Mouse (Mus musculus): ENCODE results near the gene Serpina16. TPM values are rescaled to one million over a fixed set of nuclear protein-coding genes. Genes with fewer than 3 reads are reported as not detected.
A peak's percentile ranks its signal among the peaks of the same experiment; 100 is the strongest.

The Serpina16 gene
- polyA plus RNA-seq, 2 experiments, result 0.04 to 0.06 TPM

- ATAC-seq (ENCODE audit: insufficient read depth), result peak; percentile 23; the same call in 1 of the 2 replicates
- TF ChIP-seq EP300 (IDR thresholded peaks at IDR 0.05; ENCODE audit: low read depth) (no peak), CTCF (IDR thresholded peaks at IDR 0.05; ENCODE audit: low read depth) (peak; percentile 82)
- Histone ChIP-seq H3K9me3 (ENCODE audit: control insufficient read depth, low read length) (no peaks in the 10 kb centered on the region), H3K27ac (no peak overlapping the region), H3K4me3 (ENCODE audit: insufficient read depth in 1 of 2, low read depth in 2 of 2, low read length in 2 of 2) (no peak overlapping the region), H3K4me1 (replicated peaks; ENCODE audit: control insufficient read depth in 2 of 2, insufficient read depth in 2 of 2, low read length in 1 of 2) (no peaks in the 10 kb centered on the region), H3K9ac (replicated peaks) (no peak overlapping the region), H3K36me3 (replicated peaks; ENCODE audit: control insufficient read depth, insufficient read depth, low read depth) (no peaks in the 10 kb centered on the region; the same call in 1 of the 2 replicates), H3K27me3 (ENCODE audit: control insufficient read depth, insufficient read depth, low read length) (no peaks in the 10 kb centered on the region), H3K4me2 (ENCODE audit: low read depth) (no peak overlapping the region)
- 0% methylated on average over 2 of the region's 2 CpGs for WGBS (ENCODE audit: insufficient replicate concordance)
- no peak for DNase-seq (ENCODE audit: low read depth in 3 of 3, low spot score in 3 of 3)
Measured at GRCm38 (mm10) chr12:103643336-103643735, 32.6 kb downstream of the Serpina16 start.

- H3K4me2 ChIP-seq (ENCODE audit: low read depth), result no peak overlapping the region
- no peak overlapping the region for H3K9ac ChIP-seq (replicated peaks)
- ATAC-seq (ENCODE audit: insufficient read depth), result peak; percentile 62; the same call in 1 of the 2 replicates
- no peaks in the 10 kb centered on the region for H3K9me3 ChIP-seq (ENCODE audit: control insufficient read depth, low read length)
- peak in 1 of 3 experiments; percentile 18 for DNase-seq (ENCODE audit: low read depth in 3 of 3, low spot score in 3 of 3)
- no peaks in the 10 kb centered on the region for H3K27me3 ChIP-seq (ENCODE audit: control insufficient read depth, insufficient read depth, low read length)
- peaks cover 0 to 11% of the 10 kb centered on the region in 2 experiments; a peak in 2 of 4 replicates for H3K4me1 ChIP-seq (replicated peaks; ENCODE audit: control insufficient read depth in 2 of 2, insufficient read depth in 2 of 2, low read length in 1 of 2)
- H3K36me3 ChIP-seq (replicated peaks; ENCODE audit: control insufficient read depth, insufficient read depth, low read depth), result no peaks in the 10 kb centered on the region
- H3K4me3 ChIP-seq (ENCODE audit: insufficient read depth in 1 of 2, low read depth in 2 of 2, low read length in 2 of 2), result no peak overlapping the region
- no peak for TF ChIP-seq EP300 (IDR thresholded peaks at IDR 0.05; ENCODE audit: low read depth)
- TF ChIP-seq CTCF (IDR thresholded peaks at IDR 0.05; ENCODE audit: low read depth), result no peak
- 58% methylated on average over 2 of the region's 2 CpGs for WGBS (ENCODE audit: insufficient replicate concordance)
- H3K27ac ChIP-seq, result no peak overlapping the region
Measured at GRCm38 (mm10) chr12:103635846-103636245, 40.1 kb downstream of the Serpina16 start.

DNA sequence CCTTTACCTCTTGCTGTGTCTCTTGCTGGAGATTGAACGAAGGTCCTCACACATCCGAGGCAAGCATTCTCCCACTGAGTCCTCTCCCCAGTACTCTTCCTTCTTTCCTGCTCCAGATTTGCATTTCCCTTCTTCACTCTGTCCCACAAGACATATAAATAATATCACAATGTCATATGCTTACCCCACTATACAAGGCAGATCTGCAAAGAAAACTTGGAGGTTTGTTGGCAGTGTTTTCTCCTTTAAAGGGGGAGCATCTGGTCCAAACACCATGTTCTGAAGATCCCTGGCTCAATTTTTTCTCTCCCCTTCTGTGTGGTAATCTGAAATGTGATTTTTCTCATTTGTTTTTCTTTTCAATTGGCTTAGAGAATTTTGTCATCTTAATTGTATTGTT is 41.5 kb downstream of the Serpina16 start:
- TF ChIP-seq EP300 (IDR thresholded peaks at IDR 0.05; ENCODE audit: low read depth), result no peak
- no peak for TF ChIP-seq CTCF (IDR thresholded peaks at IDR 0.05; ENCODE audit: low read depth)
- Histone ChIP-seq H3K9ac (replicated peaks) (no peak overlapping the region), H3K4me1 (replicated peaks; ENCODE audit: control insufficient read depth in 2 of 2, insufficient read depth in 2 of 2, low read length in 1 of 2) (peaks cover 0 to 11% of the 10 kb centered on the region in 2 experiments; a peak in 2 of 4 replicates), H3K4me2 (ENCODE audit: low read depth) (no peak overlapping the region), H3K36me3 (replicated peaks; ENCODE audit: control insufficient read depth, insufficient read depth, low read depth) (no peaks in the 10 kb centered on the region), H3K27me3 (ENCODE audit: control insufficient read depth, insufficient read depth, low read length) (no peaks in the 10 kb centered on the region), H3K27ac (no peak overlapping the region), H3K9me3 (ENCODE audit: control insufficient read depth, low read length) (no peaks in the 10 kb centered on the region; the same call in 1 of the 2 replicates), H3K4me3 (ENCODE audit: insufficient read depth in 1 of 2, low read depth in 2 of 2, low read length in 2 of 2) (no peak overlapping the region)
- DNase-seq (ENCODE audit: low read depth in 3 of 3, low spot score in 3 of 3), result no peak
- WGBS (ENCODE audit: insufficient replicate concordance), result 41% methylated on average over 2 of the region's 2 CpGs
- ATAC-seq (ENCODE audit: insufficient read depth), result no peak

GRCm38 (mm10) chr12:103631203-103631612 is 44.7 kb downstream of the Serpina16 start, which contains the start of gene Serpina10:
Gene Serpina10 (minus strand): TSS chr12:103631444.
- Histone ChIP-seq H3K9me3 (ENCODE audit: control insufficient read depth, low read length) (no peaks in the 10 kb centered on the region; the same call in 1 of the 2 replicates), H3K4me1 (replicated peaks; ENCODE audit: control insufficient read depth in 2 of 2, insufficient read depth in 2 of 2, low read length in 1 of 2) (peaks cover 0 to 13% of the 10 kb centered on the region in 2 experiments; a peak in 2 of 4 replicates), H3K9ac (replicated peaks) (peak within 1 kb of the TSS; percentile 31; the same call in 1 of the 2 replicates), H3K4me2 (ENCODE audit: low read depth) (peak within 1 kb of the TSS; percentile 41), H3K4me3 (ENCODE audit: insufficient read depth in 1 of 2, low read depth in 2 of 2, low read length in 2 of 2) (peak within 1 kb of the TSS; percentile 45 to 59), H3K27ac (no peak within 1 kb of the TSS), H3K36me3 (replicated peaks; ENCODE audit: control insufficient read depth, insufficient read depth, low read depth) (no peaks in the 10 kb centered on the region), H3K27me3 (ENCODE audit: control insufficient read depth, insufficient read depth, low read length) (no peaks in the 10 kb centered on the region)
- WGBS (ENCODE audit: insufficient replicate concordance), result 46% methylated on average over 3 of the region's 3 CpGs
- DNase-seq (ENCODE audit: low read depth in 3 of 3, low spot score in 3 of 3) (peak in 2 of 3 experiments; percentile 17 to 19), ATAC-seq (ENCODE audit: insufficient read depth) (peak; percentile 53)
- TF ChIP-seq EP300 (IDR thresholded peaks at IDR 0.05; ENCODE audit: low read depth) (no peak), CTCF (IDR thresholded peaks at IDR 0.05; ENCODE audit: low read depth) (no peak)

Other genes with a start within 250 kb of the Serpina16 start
- 9.3 and 12.2 TPM in 2 replicates for gene Ifi27, start 241.9 kb downstream of the Serpina16 start, polyA plus RNA-seq (2012; rRNA removed)
- 12.8 and 18.6 TPM in 2 replicates for gene Ifi27, start 241.9 kb downstream of the Serpina16 start, polyA plus RNA-seq (2014; fragmentation: Nextera tagmentation; extraction: Ambion mirVana)
- gene Ifi27l2a, start 232.5 kb downstream of the Serpina16 start, polyA plus RNA-seq (2012; rRNA removed), result 5.2 and 7.6 TPM in 2 replicates
- gene Ifi27l2a, start 232.5 kb downstream of the Serpina16 start, polyA plus RNA-seq (2014; fragmentation: Nextera tagmentation; extraction: Ambion mirVana), result 8.3 and 10.8 TPM in 2 replicates
- gene Ifi27l2b, start 218.9 kb downstream of the Serpina16 start, polyA plus RNA-seq (2012; rRNA removed), result not detected in 2 replicates
- gene Ifi27l2b, start 218.9 kb downstream of the Serpina16 start, polyA plus RNA-seq (2014; fragmentation: Nextera tagmentation; extraction: Ambion mirVana), result not detected in 2 replicates
- 0.82 and 0.94 TPM in 2 replicates for gene Ppp4r4, start 143.9 kb downstream of the Serpina16 start, polyA plus RNA-seq (2012; rRNA removed)
- 0.79 and 1.3 TPM in 2 replicates for gene Ppp4r4, start 143.9 kb downstream of the Serpina16 start, polyA plus RNA-seq (2014; fragmentation: Nextera tagmentation; extraction: Ambion mirVana)
- gene Serpina10, start 44.7 kb downstream of the Serpina16 start, polyA plus RNA-seq (2012; rRNA removed), result 11.5 and 23.7 TPM in 2 replicates
- gene Serpina10, start 44.7 kb downstream of the Serpina16 start, polyA plus RNA-seq (2014; fragmentation: Nextera tagmentation; extraction: Ambion mirVana), result 29.3 and 30.0 TPM in 2 replicates
- 793 and 825 TPM in 2 replicates for gene Serpina6, start 18.9 kb downstream of the Serpina16 start, polyA plus RNA-seq (2012; rRNA removed)
- gene Serpina6, start 18.9 kb downstream of the Serpina16 start, polyA plus RNA-seq (2014; fragmentation: Nextera tagmentation; extraction: Ambion mirVana), result 1,383 and 1,635 TPM in 2 replicates
- not detected in 2 replicates for gene Serpina1f, start 19.4 kb upstream of the Serpina16 start, polyA plus RNA-seq (2012; rRNA removed)
- 0.18 TPM in 1 of 2 replicates, not detected in the other for gene Serpina1f, start 19.4 kb upstream of the Serpina16 start, polyA plus RNA-seq (2014; fragmentation: Nextera tagmentation; extraction: Ambion mirVana)
- gene Serpina1d, start 97.5 kb upstream of the Serpina16 start, polyA plus RNA-seq (2012; rRNA removed), result 173 and 195 TPM in 2 replicates
- 217 and 229 TPM in 2 replicates for gene Serpina1d, start 97.5 kb upstream of the Serpina16 start, polyA plus RNA-seq (2014; fragmentation: Nextera tagmentation; extraction: Ambion mirVana)
- 741 and 971 TPM in 2 replicates for gene Serpina1b, start 154.2 kb upstream of the Serpina16 start, polyA plus RNA-seq (2012; rRNA removed)
- gene Serpina1b, start 154.2 kb upstream of the Serpina16 start, polyA plus RNA-seq (2014; fragmentation: Nextera tagmentation; extraction: Ambion mirVana), result 823 and 862 TPM in 2 replicates
- 500 and 557 TPM in 2 replicates for gene Serpina1a, start 187.4 kb upstream of the Serpina16 start, polyA plus RNA-seq (2012; rRNA removed)
- 503 and 519 TPM in 2 replicates for gene Serpina1a, start 187.4 kb upstream of the Serpina16 start, polyA plus RNA-seq (2014; fragmentation: Nextera tagmentation; extraction: Ambion mirVana)
- gene Serpina1c, start 228.7 kb upstream of the Serpina16 start, polyA plus RNA-seq (2012; rRNA removed), result 186 and 209 TPM in 2 replicates
- gene Serpina1c, start 228.7 kb upstream of the Serpina16 start, polyA plus RNA-seq (2014; fragmentation: Nextera tagmentation; extraction: Ambion mirVana), result 205 and 208 TPM in 2 replicates